Mouse (Mus musculus): ENCODE measurements around the gene Dock1. TPM values are rescaled to one million over a fixed set of nuclear protein-coding genes. Genes with fewer than 3 reads are reported as not detected.
A peak's percentile ranks its signal among the peaks of the same experiment; 100 is the strongest.

The Dock1 gene
- total and polyA plus RNA-seq, 2 experiments from 2014 or later, result 8.0 to 15.2 TPM

DNA sequence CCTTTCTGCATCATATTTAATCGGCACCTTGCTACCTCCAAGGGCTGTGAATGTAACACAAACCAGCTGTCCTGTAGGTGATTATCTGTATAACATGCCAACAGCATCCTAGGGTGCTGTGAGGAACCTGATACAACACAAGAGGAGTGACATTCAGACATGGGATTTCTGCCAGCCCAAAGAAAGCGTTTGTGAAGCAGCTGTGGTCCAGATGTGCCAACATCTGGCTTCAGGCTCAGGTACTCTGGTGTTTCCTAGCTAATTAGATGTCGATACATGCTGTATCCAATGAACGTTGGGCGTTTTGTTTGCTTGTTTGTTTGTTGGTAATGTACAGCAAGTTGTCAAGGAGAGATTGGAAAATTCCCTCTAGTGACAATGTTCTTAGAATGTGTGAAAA is 487.1 kb downstream of the Dock1 start:
- no peak for ATAC-seq
- Histone ChIP-seq H3K4me2 (ENCODE audit: low read depth, low read length) (no peak overlapping the region), H3K9ac (replicated peaks; ENCODE audit: low read length) (no peak overlapping the region), H3K27ac (no peak overlapping the region), H3K4me1 (ENCODE audit: insufficient read depth, low read length) (no peaks in the 10 kb centered on the region), H3K36me3 (ENCODE audit: insufficient read depth, low read length) (no peaks in the 10 kb centered on the region), H3K9me3 (ENCODE audit: low read length) (no peaks in the 10 kb centered on the region), H3K4me3 (ENCODE audit: low read length) (no peak overlapping the region), H3K27me3 (ENCODE audit: insufficient read depth, low read length) (no peaks in the 10 kb centered on the region)
- WGBS, result 81% methylated on average over 5 of the region's 5 CpGs
- no peak for TF ChIP-seq CTCF (IDR thresholded peaks at IDR 0.05; ENCODE audit: low read depth)
- no peak for DNase-seq (ENCODE audit: low spot score)

DNA sequence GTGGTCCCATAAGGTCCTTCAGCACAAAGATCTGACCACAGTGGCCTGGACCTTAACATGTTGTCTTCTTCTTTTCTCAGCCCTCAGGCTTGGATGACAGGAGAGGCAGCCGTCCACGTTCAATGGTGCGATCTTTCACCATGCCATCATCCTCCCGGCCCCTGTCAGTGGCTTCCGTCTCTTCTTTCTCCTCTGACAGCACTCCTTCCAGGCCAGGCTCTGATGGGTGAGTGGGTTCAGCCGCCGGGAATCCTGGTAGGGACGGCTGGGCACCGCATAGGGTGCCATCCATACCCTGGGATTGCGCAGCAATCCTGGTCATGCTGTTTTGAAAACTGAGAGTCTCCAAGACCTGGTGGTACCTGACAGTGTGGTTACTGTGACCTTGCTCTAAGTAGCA is 487.9 kb downstream of the Dock1 start:
- no peaks in the 10 kb centered on the region for H3K4me1 ChIP-seq (ENCODE audit: insufficient read depth, low read length)
- no peak for TF ChIP-seq CTCF (IDR thresholded peaks at IDR 0.05; ENCODE audit: low read depth)
- 95% methylated on average over 10 of the region's 10 CpGs for WGBS
- DNase-seq (ENCODE audit: low spot score) (no peak), ATAC-seq (no peak)
- no peaks in the 10 kb centered on the region for H3K27me3 ChIP-seq (ENCODE audit: insufficient read depth, low read length)
- H3K9me3 ChIP-seq (ENCODE audit: low read length), result no peaks in the 10 kb centered on the region
- H3K4me3 ChIP-seq (ENCODE audit: low read length), result no peak overlapping the region
- H3K9ac ChIP-seq (replicated peaks; ENCODE audit: low read length), result no peak overlapping the region
- no peak overlapping the region for H3K4me2 ChIP-seq (ENCODE audit: low read depth, low read length)
- no peak overlapping the region for H3K27ac ChIP-seq
- H3K36me3 ChIP-seq (ENCODE audit: insufficient read depth, low read length), result no peaks in the 10 kb centered on the region

DNA sequence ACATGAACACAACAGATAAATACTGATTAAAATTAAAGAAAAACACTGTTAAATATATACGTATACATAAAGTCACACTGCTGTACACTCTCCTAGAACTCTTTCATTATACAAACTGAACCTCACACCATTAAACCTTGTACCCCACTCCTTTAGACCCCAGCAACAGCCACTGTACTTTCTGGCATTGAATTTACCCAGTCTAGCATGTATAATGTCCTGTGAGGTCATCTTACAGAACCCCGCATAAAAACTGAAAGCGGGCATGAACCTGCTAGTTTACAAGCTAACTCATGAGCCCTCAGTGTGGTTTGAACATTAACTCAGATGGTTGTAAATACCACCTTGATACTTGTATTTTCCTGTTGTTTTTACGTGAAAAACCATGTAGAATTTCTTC is 489.2 kb downstream of the Dock1 start:
- TF ChIP-seq CTCF (IDR thresholded peaks at IDR 0.05; ENCODE audit: low read depth), result no peak
- H3K4me2 ChIP-seq (ENCODE audit: low read depth, low read length), result no peak overlapping the region
- no peaks in the 10 kb centered on the region for H3K36me3 ChIP-seq (ENCODE audit: insufficient read depth, low read length)
- H3K27me3 ChIP-seq (ENCODE audit: insufficient read depth, low read length), result no peaks in the 10 kb centered on the region
- no peak overlapping the region for H3K27ac ChIP-seq
- no peaks in the 10 kb centered on the region for H3K9me3 ChIP-seq (ENCODE audit: low read length)
- no peak for DNase-seq (ENCODE audit: low spot score)
- no peak for ATAC-seq
- no peak overlapping the region for H3K9ac ChIP-seq (replicated peaks; ENCODE audit: low read length)
- no peaks in the 10 kb centered on the region for H3K4me1 ChIP-seq (ENCODE audit: insufficient read depth, low read length)
- no peak overlapping the region for H3K4me3 ChIP-seq (ENCODE audit: low read length)
- 82% methylated on average over 4 of the region's 4 CpGs for WGBS

DNA sequence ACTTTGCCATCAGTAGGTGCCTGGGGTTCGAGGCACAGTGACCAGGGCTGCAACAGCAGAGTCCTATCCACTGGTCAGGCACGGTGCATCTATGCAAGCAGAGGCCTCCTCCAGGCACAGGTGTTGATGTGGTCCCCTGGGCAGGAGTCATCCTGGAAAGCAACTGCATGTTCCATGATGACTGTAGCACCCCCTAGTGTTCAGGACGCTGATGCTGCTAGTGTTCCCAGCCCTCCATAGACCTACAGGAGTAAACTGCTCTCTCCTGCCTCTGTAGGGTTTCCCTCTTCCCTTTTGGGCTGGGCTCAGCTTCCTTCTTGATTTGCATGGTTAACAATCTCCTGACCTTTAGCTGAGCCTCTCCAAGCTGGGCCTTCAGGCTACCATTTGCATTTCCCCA is 494.7 kb downstream of the Dock1 start:
- H3K4me1 ChIP-seq (ENCODE audit: insufficient read depth, low read length), result no peaks in the 10 kb centered on the region
- peak; percentile 76 for TF ChIP-seq CTCF (IDR thresholded peaks at IDR 0.05; ENCODE audit: low read depth)
- DNase-seq (ENCODE audit: low spot score) (peak; percentile 76), ATAC-seq (no peak)
- no peak overlapping the region for H3K4me3 ChIP-seq (ENCODE audit: low read length)
- no peaks in the 10 kb centered on the region for H3K27me3 ChIP-seq (ENCODE audit: insufficient read depth, low read length)
- no peaks in the 10 kb centered on the region for H3K36me3 ChIP-seq (ENCODE audit: insufficient read depth, low read length)
- H3K27ac ChIP-seq, result no peak overlapping the region
- H3K4me2 ChIP-seq (ENCODE audit: low read depth, low read length), result no peak overlapping the region
- no peak overlapping the region for H3K9ac ChIP-seq (replicated peaks; ENCODE audit: low read length)
- no peaks in the 10 kb centered on the region for H3K9me3 ChIP-seq (ENCODE audit: low read length)
- WGBS, result 23% methylated on average over 3 of the region's 3 CpGs

DNA sequence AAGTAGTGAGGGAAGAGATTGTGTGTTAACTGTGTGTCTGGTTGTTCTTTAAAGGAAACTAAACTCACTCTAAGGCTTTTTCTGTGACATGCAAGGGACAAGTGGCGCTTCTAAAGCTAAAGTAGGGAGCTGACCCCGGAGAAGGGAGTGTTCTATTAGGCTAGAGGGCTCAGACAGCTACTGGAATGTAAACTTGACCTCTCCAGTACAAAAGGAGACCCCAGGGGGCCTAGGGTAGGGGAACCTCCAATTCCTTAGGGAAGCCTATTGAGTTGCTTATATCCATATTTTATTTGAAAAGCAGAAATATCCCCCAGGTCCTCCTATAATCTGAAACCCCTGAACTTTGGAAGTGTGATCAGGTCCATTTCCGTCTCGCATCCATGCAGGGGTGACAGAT is 499.5 kb downstream of the Dock1 start:
- no peak for ATAC-seq
- DNase-seq (ENCODE audit: low spot score), result no peak
- Histone ChIP-seq H3K4me1 (ENCODE audit: insufficient read depth, low read length) (0 out of 2 replicates have a peak, but pooled peaks cover 3% of the 10 kb centered on the region), H3K9me3 (ENCODE audit: low read length) (no peaks in the 10 kb centered on the region), H3K4me2 (ENCODE audit: low read depth, low read length) (no peak overlapping the region), H3K27ac (no peak overlapping the region), H3K4me3 (ENCODE audit: low read length) (no peak overlapping the region), H3K27me3 (ENCODE audit: insufficient read depth, low read length) (no peaks in the 10 kb centered on the region), H3K9ac (replicated peaks; ENCODE audit: low read length) (no peak overlapping the region), H3K36me3 (ENCODE audit: insufficient read depth, low read length) (no peaks in the 10 kb centered on the region)
- 71% methylated on average over 4 of the region's 4 CpGs for WGBS
- no peak for TF ChIP-seq CTCF (IDR thresholded peaks at IDR 0.05; ENCODE audit: low read depth)

DNA sequence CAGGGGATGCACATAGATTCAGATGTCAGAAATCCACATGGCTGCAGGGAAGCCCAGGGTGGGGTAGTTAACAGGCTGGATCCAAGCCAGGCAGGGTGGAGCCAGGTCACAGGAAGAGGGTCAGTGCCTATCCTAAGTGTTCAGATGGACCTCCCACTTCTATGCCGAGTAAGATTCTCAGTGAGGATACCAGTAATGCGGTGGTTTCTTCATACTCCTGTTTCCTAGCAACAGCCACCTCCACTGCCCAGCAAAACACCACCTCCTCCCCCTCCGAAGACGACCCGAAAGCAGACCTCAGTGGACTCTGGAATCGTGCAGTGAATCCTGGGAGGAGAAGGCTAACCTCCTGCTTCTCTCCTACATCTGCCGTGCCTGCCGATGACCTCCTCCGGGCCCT is 501.8 kb downstream of the Dock1 start:
- peak; percentile 30 for DNase-seq (ENCODE audit: low spot score)
- 33% methylated on average over 9 of the region's 9 CpGs for WGBS
- Histone ChIP-seq H3K9ac (replicated peaks; ENCODE audit: low read length) (no peak overlapping the region), H3K9me3 (ENCODE audit: low read length) (no peaks in the 10 kb centered on the region), H3K4me2 (ENCODE audit: low read depth, low read length) (no peak overlapping the region), H3K4me3 (ENCODE audit: low read length) (no peak overlapping the region), H3K27ac (no peak overlapping the region), H3K4me1 (ENCODE audit: insufficient read depth, low read length) (0 out of 2 replicates have a peak, but pooled peaks cover 3% of the 10 kb centered on the region), H3K36me3 (ENCODE audit: insufficient read depth, low read length) (no peaks in the 10 kb centered on the region), H3K27me3 (ENCODE audit: insufficient read depth, low read length) (no peaks in the 10 kb centered on the region)
- TF ChIP-seq CTCF (IDR thresholded peaks at IDR 0.05; ENCODE audit: low read depth), result no peak
- peak; percentile 53 for ATAC-seq

DNA sequence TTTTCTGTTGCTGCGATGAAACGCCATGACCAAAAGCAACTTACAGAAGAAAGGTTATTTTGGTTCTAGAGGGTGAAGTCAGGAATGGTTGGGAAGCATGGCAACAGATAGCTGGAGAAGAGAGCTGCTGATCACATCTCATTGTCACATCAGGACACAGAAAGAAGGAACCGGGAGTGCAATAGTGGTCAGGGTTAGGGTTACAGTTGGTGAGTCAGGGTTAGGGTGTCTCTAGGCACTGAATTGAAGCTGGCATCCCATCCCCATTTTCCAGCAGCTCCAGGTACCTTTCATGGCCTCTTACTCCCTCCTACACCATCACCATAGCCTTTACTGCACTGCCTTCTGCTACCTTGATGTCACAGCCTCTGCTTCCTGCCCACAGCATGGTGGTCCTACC is 523.7 kb downstream of the Dock1 start:
- DNase-seq (ENCODE audit: low spot score), result no peak
- Histone ChIP-seq H3K4me3 (ENCODE audit: low read length) (no peak overlapping the region), H3K9ac (replicated peaks; ENCODE audit: low read length) (no peak overlapping the region), H3K36me3 (ENCODE audit: insufficient read depth, low read length) (no peaks in the 10 kb centered on the region), H3K4me2 (ENCODE audit: low read depth, low read length) (no peak overlapping the region), H3K4me1 (ENCODE audit: insufficient read depth, low read length) (no peaks in the 10 kb centered on the region), H3K27me3 (ENCODE audit: insufficient read depth, low read length) (no peaks in the 10 kb centered on the region), H3K9me3 (ENCODE audit: low read length) (no peaks in the 10 kb centered on the region), H3K27ac (no peak overlapping the region)
- no peak for ATAC-seq
- TF ChIP-seq CTCF (IDR thresholded peaks at IDR 0.05; ENCODE audit: low read depth), result no peak
- 96% methylated on average over 3 of the region's 3 CpGs for WGBS

Data from hindbrain, postnatal 0 days (tissue).